Mouse (Mus musculus): Measurements from ENCODE around the gene AI413582. TPM values are rescaled to one million over a fixed set of nuclear protein-coding genes. Genes with fewer than 3 reads are reported as not detected.

Gene AI413582
- total RNA-seq, 1 experiment from 2014 or later, result 10.9 TPM

GRCm38 (mm10) chr17:27556315-27557011 lies 9.1 kb downstream of the AI413582 start, which contains the start of gene Hmga1:
Gene Hmga1 (plus strand): TSS chr17:27556497.
- DNase-seq, result peak; percentile 94

- peak; percentile 87 for DNase-seq
Measured at GRCm38 (mm10) chr17:27555512-27556172, 9.9 kb downstream of the AI413582 start.

GRCm38 (mm10) chr17:27555075-27555511 lies 10.5 kb downstream of the AI413582 start:
- DNase-seq, result peak; percentile 67

- no peak for DNase-seq
Measured at GRCm38 (mm10) chr17:27554062-27554960, 11.2 kb downstream of the AI413582 start.

GRCm38 (mm10) chr17:27552215-27553201 lies 13.0 kb downstream of the AI413582 start:
- DNase-seq, result no peak

GRCm38 (mm10) chr17:27551393-27551940 lies 14.1 kb downstream of the AI413582 start:
- DNase-seq, result no peak

- DNase-seq, result peak; percentile 59
Measured at GRCm38 (mm10) chr17:27549234-27549633, 16.3 kb downstream of the AI413582 start.

- peak; percentile 90 for DNase-seq
Measured at GRCm38 (mm10) chr17:27547253-27547868, 18.2 kb downstream of the AI413582 start.

- peak; percentile 49 for DNase-seq
Measured at GRCm38 (mm10) chr17:27546574-27547085, 18.9 kb downstream of the AI413582 start.

- no peak for DNase-seq
Measured at GRCm38 (mm10) chr17:27545991-27546390, 19.6 kb downstream of the AI413582 start.

- no peak for DNase-seq
Measured at GRCm38 (mm10) chr17:27544551-27544950, 21.0 kb downstream of the AI413582 start.

GRCm38 (mm10) chr17:27541984-27542383 lies 23.6 kb downstream of the AI413582 start:
- no peak for DNase-seq

- no peak for DNase-seq
Measured at GRCm38 (mm10) chr17:27541261-27541660, 24.3 kb downstream of the AI413582 start.

- DNase-seq, result peak; percentile 93
Measured at GRCm38 (mm10) chr17:27534718-27535117, 30.8 kb downstream of the AI413582 start.

- no peak for DNase-seq
Measured at GRCm38 (mm10) chr17:27533354-27533753, 32.2 kb downstream of the AI413582 start.

- DNase-seq, result no peak
Measured at GRCm38 (mm10) chr17:27532095-27532494, 33.5 kb downstream of the AI413582 start.

- peak; percentile 74 for DNase-seq
Measured at GRCm38 (mm10) chr17:27528767-27529166, 36.8 kb downstream of the AI413582 start.

GRCm38 (mm10) chr17:27528030-27528429 lies 37.5 kb downstream of the AI413582 start:
- DNase-seq, result no peak

GRCm38 (mm10) chr17:27527188-27527587 lies 38.4 kb downstream of the AI413582 start:
- DNase-seq, result no peak

GRCm38 (mm10) chr17:27523121-27523520 lies 42.4 kb downstream of the AI413582 start:
- DNase-seq, result no peak

All from adrenal gland, postnatal 14 days (tissue).